Mouse (Mus musculus): ENCODE results near the gene Smarcd2.

Gene Smarcd2

GRCm38 (mm10) chr11:106272644-106273310 lies at the start of gene Smarcd2:
Smarcd2 (minus strand) TSS chr11:106272972.
- DNase-seq (ENCODE audit: low spot score): peak; percentile 100

GRCm38 (mm10) chr11:106318406-106319366 lies 45.9 kb upstream of the Smarcd2 start:
- DNase-seq (ENCODE audit: low spot score): no peak

- DNase-seq (ENCODE audit: low spot score): no peak
Measured at GRCm38 (mm10) chr11:106317801-106318200, 45.0 kb upstream of the Smarcd2 start.

- no peak for DNase-seq (ENCODE audit: low spot score)
Measured at GRCm38 (mm10) chr11:106316416-106316815, 43.6 kb upstream of the Smarcd2 start.

- no peak for DNase-seq (ENCODE audit: low spot score)
Measured at GRCm38 (mm10) chr11:106314333-106314812, 41.6 kb upstream of the Smarcd2 start, which contains the start of gene Cd79b. Cd79b (minus strand) TSS chr11:106314762.

- no peak for DNase-seq (ENCODE audit: low spot score)
Measured at GRCm38 (mm10) chr11:106313533-106313932, 40.8 kb upstream of the Smarcd2 start.

- no peak for DNase-seq (ENCODE audit: low spot score)
Measured at GRCm38 (mm10) chr11:106310123-106310522, 37.4 kb upstream of the Smarcd2 start.

GRCm38 (mm10) chr11:106308162-106308561 lies 35.4 kb upstream of the Smarcd2 start:
- no peak for DNase-seq (ENCODE audit: low spot score)

- no peak for DNase-seq (ENCODE audit: low spot score)
Measured at GRCm38 (mm10) chr11:106307432-106307831, 34.7 kb upstream of the Smarcd2 start.

GRCm38 (mm10) chr11:106306758-106307157 lies 34.0 kb upstream of the Smarcd2 start:
- DNase-seq (ENCODE audit: low spot score): no peak

GRCm38 (mm10) chr11:106306065-106306385 lies 33.3 kb upstream of the Smarcd2 start:
- DNase-seq (ENCODE audit: low spot score): no peak

GRCm38 (mm10) chr11:106305348-106306064 lies 32.7 kb upstream of the Smarcd2 start:
- DNase-seq (ENCODE audit: low spot score): no peak

- no peak for DNase-seq (ENCODE audit: low spot score)
Measured at GRCm38 (mm10) chr11:106302634-106303033, 29.9 kb upstream of the Smarcd2 start.

GRCm38 (mm10) chr11:106301765-106302164 lies 29.0 kb upstream of the Smarcd2 start, which contains the start of gene Gh:
Gh (minus strand) TSS chr11:106301865.
- no peak for DNase-seq (ENCODE audit: low spot score)

GRCm38 (mm10) chr11:106291861-106292260 lies 19.1 kb upstream of the Smarcd2 start:
- no peak for DNase-seq (ENCODE audit: low spot score)

- DNase-seq (ENCODE audit: low spot score): no peak
Measured at GRCm38 (mm10) chr11:106290376-106290775, 17.6 kb upstream of the Smarcd2 start.

GRCm38 (mm10) chr11:106289369-106289768 lies 16.6 kb upstream of the Smarcd2 start:
- DNase-seq (ENCODE audit: low spot score): no peak

GRCm38 (mm10) chr11:106286987-106287386 lies 14.2 kb upstream of the Smarcd2 start:
- no peak for DNase-seq (ENCODE audit: low spot score)

- no peak for DNase-seq (ENCODE audit: low spot score)
Measured at GRCm38 (mm10) chr11:106286206-106286605, 13.4 kb upstream of the Smarcd2 start.

GRCm38 (mm10) chr11:106284126-106284525 lies 11.4 kb upstream of the Smarcd2 start:
- no peak for DNase-seq (ENCODE audit: low spot score)

- DNase-seq (ENCODE audit: low spot score): no peak
Measured at GRCm38 (mm10) chr11:106283371-106283770, 10.6 kb upstream of the Smarcd2 start.

GRCm38 (mm10) chr11:106282452-106282851 lies 9.7 kb upstream of the Smarcd2 start:
- no peak for DNase-seq (ENCODE audit: low spot score)
